Mouse (Mus musculus): ENCODE measurements at regions not wholly inside any gene's neighbourhood (a gene's known extent, or its start where the extent isn't known, plus 50 kb on each side); places are given as distances from the start of the nearest gene placed in this dataset.

GRCm38 (mm10) chr5:46488140-46488942 lies 630.9 kb upstream of the Lcorl start:
- ATAC-seq (replicated peaks; ENCODE audit: extremely low read depth, insufficient read depth, low FRiP score) = peak; percentile 76
- 23% methylated on average over 6 of the region's 6 CpGs for WGBS
- no peaks in the 10 kb centered on the region for H3K27me3 ChIP-seq (ENCODE audit: control insufficient read depth, insufficient read depth, low read length)

GRCm38 (mm10) chr5:46486740-46487326 lies 629.4 kb upstream of the Lcorl start:
- 76% methylated on average over 1 of the region's 1 CpGs for WGBS
- no peaks in the 10 kb centered on the region for H3K9me3 ChIP-seq (replicated peaks; ENCODE audit: control insufficient read depth, low read length)
- ATAC-seq (replicated peaks; ENCODE audit: extremely low read depth, insufficient read depth, low FRiP score) = no peak
- H3K36me3 ChIP-seq (ENCODE audit: control insufficient read depth, insufficient read depth) = no peaks in the 10 kb centered on the region
- no peaks in the 10 kb centered on the region for H3K27me3 ChIP-seq (ENCODE audit: control insufficient read depth, insufficient read depth, low read length)
- H3K4me2 ChIP-seq (ENCODE audit: low read depth, low read length) = no peak overlapping the region
- no peak overlapping the region for H3K4me3 ChIP-seq (ENCODE audit: low read length)
- H3K27ac ChIP-seq (ENCODE audit: low read length) = no peak overlapping the region
- H3K4me1 ChIP-seq (ENCODE audit: control insufficient read depth, insufficient read depth, low read length) = peaks cover 7% of the 10 kb centered on the region
- no peak overlapping the region for H3K9ac ChIP-seq (ENCODE audit: low read length)

More at GRCm38 (mm10) chr5:46488140-46488942, 630.9 kb upstream of the Lcorl start:
- Histone ChIP-seq H3K9ac (ENCODE audit: low read length) (no peak overlapping the region), H3K36me3 (ENCODE audit: control insufficient read depth, insufficient read depth) (no peaks in the 10 kb centered on the region), H3K9me3 (replicated peaks; ENCODE audit: control insufficient read depth, low read length) (no peaks in the 10 kb centered on the region), H3K4me1 (ENCODE audit: control insufficient read depth, insufficient read depth, low read length) (peaks cover 7% of the 10 kb centered on the region), H3K27ac (ENCODE audit: low read length) (no peak overlapping the region), H3K4me2 (ENCODE audit: low read depth, low read length) (peak overlapping the region; percentile 15; the same call in 1 of the 2 replicates), H3K4me3 (ENCODE audit: low read length) (no peak overlapping the region)

GRCm38 (mm10) chr5:46456356-46456755 lies 598.9 kb upstream of the Lcorl start:
- H3K27ac ChIP-seq (ENCODE audit: low read length) = no peak overlapping the region
- H3K27me3 ChIP-seq (ENCODE audit: control insufficient read depth, insufficient read depth, low read length) = no peaks in the 10 kb centered on the region
- H3K4me3 ChIP-seq (ENCODE audit: low read length) = no peak overlapping the region
- no peaks in the 10 kb centered on the region for H3K36me3 ChIP-seq (ENCODE audit: control insufficient read depth, insufficient read depth)
- WGBS = 81% methylated on average over 3 of the region's 3 CpGs
- H3K4me2 ChIP-seq (ENCODE audit: low read depth, low read length) = no peak overlapping the region
- no peaks in the 10 kb centered on the region for H3K9me3 ChIP-seq (replicated peaks; ENCODE audit: control insufficient read depth, low read length)
- ATAC-seq (replicated peaks; ENCODE audit: extremely low read depth, insufficient read depth, low FRiP score) = no peak
- no peak overlapping the region for H3K9ac ChIP-seq (ENCODE audit: low read length)
- no peaks in the 10 kb centered on the region for H3K4me1 ChIP-seq (ENCODE audit: control insufficient read depth, insufficient read depth, low read length)

- no peak overlapping the region for H3K4me3 ChIP-seq (ENCODE audit: low read length)
- no peak overlapping the region for H3K27ac ChIP-seq (ENCODE audit: low read length)
- no peaks in the 10 kb centered on the region for H3K36me3 ChIP-seq (ENCODE audit: control insufficient read depth, insufficient read depth)
- no peaks in the 10 kb centered on the region for H3K27me3 ChIP-seq (ENCODE audit: control insufficient read depth, insufficient read depth, low read length)
- 62% methylated on average over 4 of the region's 4 CpGs for WGBS
- H3K4me1 ChIP-seq (ENCODE audit: control insufficient read depth, insufficient read depth, low read length) = no peaks in the 10 kb centered on the region
- no peaks in the 10 kb centered on the region for H3K9me3 ChIP-seq (replicated peaks; ENCODE audit: control insufficient read depth, low read length)
- ATAC-seq (replicated peaks; ENCODE audit: extremely low read depth, insufficient read depth, low FRiP score) = no peak
- no peak overlapping the region for H3K9ac ChIP-seq (ENCODE audit: low read length)
- H3K4me2 ChIP-seq (ENCODE audit: low read depth, low read length) = no peak overlapping the region
Measured at GRCm38 (mm10) chr5:46448274-46448673, 590.9 kb upstream of the Lcorl start.

GRCm38 (mm10) chr5:46445844-46446243 lies 588.4 kb upstream of the Lcorl start:
- Histone ChIP-seq H3K9me3 (replicated peaks; ENCODE audit: control insufficient read depth, low read length) (no peaks in the 10 kb centered on the region), H3K9ac (ENCODE audit: low read length) (no peak overlapping the region; the same call in 1 of the 2 replicates), H3K4me1 (ENCODE audit: control insufficient read depth, insufficient read depth, low read length) (no peaks in the 10 kb centered on the region), H3K4me3 (ENCODE audit: low read length) (no peak overlapping the region), H3K27me3 (ENCODE audit: control insufficient read depth, insufficient read depth, low read length) (no peaks in the 10 kb centered on the region), H3K4me2 (ENCODE audit: low read depth, low read length) (no peak overlapping the region), H3K27ac (ENCODE audit: low read length) (no peak overlapping the region), H3K36me3 (ENCODE audit: control insufficient read depth, insufficient read depth) (no peaks in the 10 kb centered on the region)
- ATAC-seq (replicated peaks; ENCODE audit: extremely low read depth, insufficient read depth, low FRiP score) = no peak
- WGBS = 20% methylated on average over 3 of the region's 3 CpGs

- no peaks in the 10 kb centered on the region for H3K4me1 ChIP-seq (ENCODE audit: control insufficient read depth, insufficient read depth, low read length)
- no peaks in the 10 kb centered on the region for H3K27me3 ChIP-seq (ENCODE audit: control insufficient read depth, insufficient read depth, low read length)
- H3K9ac ChIP-seq (ENCODE audit: low read length) = no peak overlapping the region
- 41% methylated on average over 7 of the region's 7 CpGs for WGBS
- H3K9me3 ChIP-seq (replicated peaks; ENCODE audit: control insufficient read depth, low read length) = no peaks in the 10 kb centered on the region
- no peak for ATAC-seq (replicated peaks; ENCODE audit: extremely low read depth, insufficient read depth, low FRiP score)
- no peak overlapping the region for H3K4me2 ChIP-seq (ENCODE audit: low read depth, low read length)
- H3K4me3 ChIP-seq (ENCODE audit: low read length) = no peak overlapping the region
- no peaks in the 10 kb centered on the region for H3K36me3 ChIP-seq (ENCODE audit: control insufficient read depth, insufficient read depth)
- H3K27ac ChIP-seq (ENCODE audit: low read length) = no peak overlapping the region
Measured at GRCm38 (mm10) chr5:46445122-46445521, 587.7 kb upstream of the Lcorl start.

GRCm38 (mm10) chr5:46443805-46444340 lies 586.5 kb upstream of the Lcorl start:
- Histone ChIP-seq H3K4me3 (ENCODE audit: low read length) (no peak overlapping the region), H3K27me3 (ENCODE audit: control insufficient read depth, insufficient read depth, low read length) (no peaks in the 10 kb centered on the region), H3K36me3 (ENCODE audit: control insufficient read depth, insufficient read depth) (no peaks in the 10 kb centered on the region), H3K27ac (ENCODE audit: low read length) (no peak overlapping the region), H3K9ac (ENCODE audit: low read length) (no peak overlapping the region), H3K4me2 (ENCODE audit: low read depth, low read length) (no peak overlapping the region), H3K4me1 (ENCODE audit: control insufficient read depth, insufficient read depth, low read length) (no peaks in the 10 kb centered on the region), H3K9me3 (replicated peaks; ENCODE audit: control insufficient read depth, low read length) (no peaks in the 10 kb centered on the region)
- ATAC-seq (replicated peaks; ENCODE audit: extremely low read depth, insufficient read depth, low FRiP score) = no peak
- 14% methylated on average over 12 of the region's 12 CpGs for WGBS

- H3K27ac ChIP-seq (ENCODE audit: low read length) = no peak overlapping the region
- no peak overlapping the region for H3K9ac ChIP-seq (ENCODE audit: low read length)
- no peak overlapping the region for H3K4me2 ChIP-seq (ENCODE audit: low read depth, low read length)
- no peaks in the 10 kb centered on the region for H3K9me3 ChIP-seq (replicated peaks; ENCODE audit: control insufficient read depth, low read length)
- H3K36me3 ChIP-seq (ENCODE audit: control insufficient read depth, insufficient read depth) = no peaks in the 10 kb centered on the region
- no peaks in the 10 kb centered on the region for H3K4me1 ChIP-seq (ENCODE audit: control insufficient read depth, insufficient read depth, low read length)
- H3K4me3 ChIP-seq (ENCODE audit: low read length) = no peak overlapping the region
- no peaks in the 10 kb centered on the region for H3K27me3 ChIP-seq (ENCODE audit: control insufficient read depth, insufficient read depth, low read length)
- ATAC-seq (replicated peaks; ENCODE audit: extremely low read depth, insufficient read depth, low FRiP score) = no peak
- 78% methylated on average over 6 of the region's 6 CpGs for WGBS
Measured at GRCm38 (mm10) chr5:46442600-46443248, 585.3 kb upstream of the Lcorl start.

GRCm38 (mm10) chr5:46441716-46442115 lies 584.3 kb upstream of the Lcorl start:
- no peak overlapping the region for H3K9ac ChIP-seq (ENCODE audit: low read length)
- no peak overlapping the region for H3K4me2 ChIP-seq (ENCODE audit: low read depth, low read length)
- no peak overlapping the region for H3K27ac ChIP-seq (ENCODE audit: low read length)
- H3K4me1 ChIP-seq (ENCODE audit: control insufficient read depth, insufficient read depth, low read length) = no peaks in the 10 kb centered on the region
- no peak for ATAC-seq (replicated peaks; ENCODE audit: extremely low read depth, insufficient read depth, low FRiP score)
- no peak overlapping the region for H3K4me3 ChIP-seq (ENCODE audit: low read length)
- no peaks in the 10 kb centered on the region for H3K36me3 ChIP-seq (ENCODE audit: control insufficient read depth, insufficient read depth)
- no peaks in the 10 kb centered on the region for H3K9me3 ChIP-seq (replicated peaks; ENCODE audit: control insufficient read depth, low read length)
- H3K27me3 ChIP-seq (ENCODE audit: control insufficient read depth, insufficient read depth, low read length) = no peaks in the 10 kb centered on the region

All from heart, embryonic 16.5 days (tissue).